Mouse (Mus musculus) embryonic fibroblast, embryonic 13.5 days (primary cell): Measurements from ENCODE around the gene Evc.

Experiments used
- CTCF ChIP-seq: IDR thresholded peaks from 2 replicates; pipeline ENCODE4 v1.5.1; 2011; ENCODE audit warnings: mild to moderate bottlenecking, control low read depth, low read length, moderate library complexity, borderline replicate concordance; ENCODE audit not compliant: insufficient read depth
- POLR2A ChIP-seq: IDR thresholded peaks from 2 replicates; pipeline ENCODE4 v1.6.1; 2011; ENCODE audit warnings: low read depth, mild to moderate bottlenecking, control low read depth, low read length, moderate library complexity

DNA sequence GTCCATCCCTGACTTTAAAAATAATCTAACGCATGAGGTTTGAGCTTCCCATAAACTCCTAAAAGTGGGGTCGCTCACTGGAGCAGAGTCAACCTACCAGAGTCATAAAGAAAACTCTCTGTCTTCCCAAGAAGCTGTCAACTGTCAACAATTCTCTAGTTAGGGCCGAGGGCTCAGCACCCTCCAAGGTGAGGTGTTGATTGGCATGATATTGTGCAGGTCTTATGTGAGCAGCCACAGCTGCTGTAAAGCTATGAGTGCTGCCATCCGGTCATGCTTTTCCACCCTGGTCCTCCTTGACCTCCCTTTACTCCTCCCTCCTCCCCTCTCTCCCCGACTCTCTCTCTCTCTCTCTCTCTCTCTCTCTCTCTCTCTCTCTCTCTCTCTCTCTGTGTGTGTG is 25.9 kb upstream of the Evc start:
- TF ChIP-seq POLR2A (no peak), CTCF (no peak)
